Mouse (Mus musculus) retina, adult 2 months (tissue): ENCODE results near the gene Sec24d.

ENCODE experiments used
- DNase-seq: peaks from one replicate; pipeline ENCODE4 v3.0.0-alpha.2; 2012; ENCODE audit warnings: low read depth, low spot score

The Sec24d gene

DNA sequence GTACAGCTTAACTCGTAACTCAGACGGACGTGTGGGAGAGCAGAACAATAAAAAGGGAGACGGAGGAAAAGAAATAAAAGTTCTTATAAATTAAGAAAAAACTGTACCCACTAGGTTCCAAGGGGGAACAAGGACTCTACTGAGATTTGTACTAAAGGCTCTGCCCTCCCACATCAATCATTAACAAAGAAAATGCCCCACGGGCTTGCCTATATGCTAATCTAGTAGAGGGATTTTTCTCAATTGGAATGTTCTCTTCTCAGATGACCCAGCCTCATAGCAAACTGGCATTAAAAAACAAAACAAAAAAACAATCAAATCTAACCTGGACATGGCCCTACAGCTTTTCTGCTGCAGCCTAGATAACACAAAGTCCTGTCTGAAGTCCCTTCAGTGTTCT, 128.4 kb downstream of the Sec24d start:
- DNase-seq, result no peak

DNA sequence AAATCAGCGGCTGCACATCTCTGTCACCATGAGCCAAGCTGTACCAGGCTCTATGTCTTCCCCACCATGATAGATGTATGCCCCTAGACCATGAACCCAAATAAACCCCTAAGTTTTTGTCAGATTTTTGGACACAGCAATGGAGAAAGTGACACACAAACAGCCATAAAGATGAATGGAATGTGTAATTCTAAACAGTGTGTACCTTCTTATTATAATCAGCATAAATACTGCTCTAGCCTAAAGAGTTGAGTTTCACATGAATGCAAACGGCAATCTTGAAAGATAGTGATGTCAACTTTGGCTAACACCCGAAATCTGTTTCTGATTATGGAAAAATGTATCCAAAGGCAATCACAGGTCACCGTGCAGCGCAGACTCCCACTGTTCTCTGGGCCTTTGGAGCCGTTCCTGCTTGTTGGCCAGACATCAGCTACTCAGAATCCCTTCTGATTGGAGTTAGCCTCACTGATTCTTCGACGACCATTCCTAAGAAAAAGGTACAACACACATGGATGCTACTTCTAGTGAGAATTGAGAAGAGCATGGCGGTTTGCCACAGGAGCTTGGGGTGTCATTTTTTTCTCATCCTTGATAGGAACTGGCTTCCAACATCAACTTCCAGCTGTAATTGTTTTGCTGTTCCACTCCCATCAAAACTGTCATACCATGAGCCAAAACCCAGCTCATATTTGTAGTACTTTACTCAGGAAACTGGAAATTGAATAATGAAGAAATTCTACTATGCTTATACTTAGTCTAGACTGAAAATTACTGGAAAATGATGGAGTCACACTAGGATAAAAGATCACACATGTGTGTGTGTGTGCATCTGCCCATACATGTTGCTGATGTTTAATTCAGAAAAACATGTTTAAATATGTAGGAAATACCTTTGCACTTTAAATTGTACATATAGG, 130.6 kb downstream of the Sec24d start:
- no peak for DNase-seq

DNA sequence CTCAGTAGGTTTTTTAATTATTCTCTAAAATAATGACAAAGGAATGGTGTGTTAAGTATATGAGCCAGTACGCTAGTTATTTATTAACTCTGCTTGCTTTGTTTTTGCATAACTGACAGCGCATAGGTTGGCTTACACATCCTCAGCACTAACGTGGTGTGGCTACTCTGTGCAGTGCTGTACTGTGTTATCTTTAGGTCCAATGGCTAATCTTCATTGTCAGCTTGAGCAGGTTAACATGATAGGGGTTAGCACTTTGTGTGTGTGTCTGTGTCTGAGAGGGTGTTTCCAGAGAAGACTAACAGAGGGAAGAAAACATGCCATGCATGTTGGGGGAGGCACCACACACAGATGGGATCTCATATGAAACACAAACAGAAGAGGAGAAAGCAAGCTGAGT, 137.7 kb downstream of the Sec24d start:
- no peak for DNase-seq

- DNase-seq, result no peak
Measured at GRCm38 (mm10) chr3:123411821-123412578, 144.7 kb downstream of the Sec24d start.

DNA sequence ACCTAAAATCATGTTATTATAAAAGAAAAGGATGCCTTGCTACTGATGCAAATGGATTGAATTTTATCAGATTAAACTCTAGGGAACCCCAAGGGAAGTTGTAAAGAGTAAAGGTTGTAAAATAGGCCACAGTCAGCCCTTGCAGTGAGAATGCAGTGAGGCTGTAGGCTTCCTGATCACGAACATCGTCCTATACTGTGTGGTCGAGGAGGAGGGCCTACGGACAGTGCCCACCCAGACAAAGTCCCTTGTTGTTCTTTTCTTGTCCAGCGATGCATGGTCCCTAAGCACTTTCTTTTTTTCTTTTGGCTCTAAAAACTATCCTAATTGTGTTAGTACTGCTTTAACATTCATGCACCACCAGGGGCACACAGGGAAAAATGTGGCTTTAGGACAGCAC, 145.9 kb downstream of the Sec24d start:
- no peak for DNase-seq
